Mouse (Mus musculus): Measurements from ENCODE around the gene Tubb5.

Tubb5 gene

GRCm38 (mm10) chr17:35838122-35838544 lies at the start of gene Tubb5:
TSS of gene Tubb5 (minus strand) at chr17:35838306.
- peak; percentile 96 to 98 for DNase-seq

DNA sequence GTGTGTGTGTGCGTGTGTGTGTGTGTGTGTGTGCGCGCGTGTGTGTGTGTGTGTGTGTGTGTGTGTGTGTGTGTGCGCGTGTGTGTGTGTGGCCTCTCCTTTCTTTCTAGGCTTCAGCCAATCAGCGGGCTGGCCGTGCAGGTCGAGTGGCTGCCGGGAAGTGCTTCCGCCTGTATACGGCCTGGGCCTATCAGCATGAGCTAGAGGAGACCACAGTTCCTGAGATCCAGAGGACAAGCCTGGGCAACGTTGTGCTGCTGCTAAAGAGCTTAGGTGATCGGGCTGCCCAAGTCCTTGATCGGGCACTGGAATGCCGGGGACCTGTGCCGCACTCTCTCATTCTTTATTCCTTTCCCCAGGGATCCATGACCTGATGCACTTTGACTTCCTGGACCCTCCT lies 49.6 kb upstream of the Tubb5 start:
- DNase-seq, result no peak

GRCm38 (mm10) chr17:35883777-35884176 lies 45.7 kb upstream of the Tubb5 start:
- no peak for DNase-seq

- DNase-seq, result no peak
These were observed 44.8 kb upstream of the Tubb5 start for GRCm38 (mm10) chr17:35882924-35883323.

GRCm38 (mm10) chr17:35879245-35880057 lies 41.3 kb upstream of the Tubb5 start, which contains the start of gene Dhx16:
TSS of gene Dhx16 (plus strand) at chr17:35879819.
- peak; percentile 98 for DNase-seq

DNA sequence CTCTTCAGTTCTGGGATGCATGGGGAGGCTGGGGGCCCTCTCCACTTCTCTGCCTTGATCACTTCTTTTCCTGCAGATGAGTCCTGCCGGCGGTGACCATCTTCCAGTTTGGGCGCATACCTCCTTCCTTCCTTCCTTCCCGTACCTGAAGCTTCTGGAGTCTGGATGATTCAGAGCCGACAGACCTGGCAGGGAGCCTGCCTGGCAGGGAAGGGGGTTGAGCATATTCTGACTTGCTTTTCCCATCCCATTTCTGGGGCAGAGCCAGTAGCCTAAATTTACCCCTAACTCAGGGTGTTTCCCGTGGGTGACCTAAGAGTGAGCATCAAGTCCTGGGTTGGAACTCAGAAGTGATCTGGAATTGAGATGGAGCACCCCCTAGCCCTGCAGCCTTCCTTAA lies 36.6 kb upstream of the Tubb5 start:
- peak in 1 of 2 experiments; percentile 35 for DNase-seq

- DNase-seq, result peak; percentile 94
These were observed 35.8 kb upstream of the Tubb5 start for GRCm38 (mm10) chr17:35873774-35874519.

GRCm38 (mm10) chr17:35870884-35871696 lies 33.0 kb upstream of the Tubb5 start:
- peak; percentile 62 to 70 for DNase-seq

GRCm38 (mm10) chr17:35870151-35870883 lies 32.2 kb upstream of the Tubb5 start:
- peak; percentile 62 to 79 for DNase-seq

GRCm38 (mm10) chr17:35869346-35870067 lies 31.4 kb upstream of the Tubb5 start:
- DNase-seq, result peak; percentile 53 to 67

DNA sequence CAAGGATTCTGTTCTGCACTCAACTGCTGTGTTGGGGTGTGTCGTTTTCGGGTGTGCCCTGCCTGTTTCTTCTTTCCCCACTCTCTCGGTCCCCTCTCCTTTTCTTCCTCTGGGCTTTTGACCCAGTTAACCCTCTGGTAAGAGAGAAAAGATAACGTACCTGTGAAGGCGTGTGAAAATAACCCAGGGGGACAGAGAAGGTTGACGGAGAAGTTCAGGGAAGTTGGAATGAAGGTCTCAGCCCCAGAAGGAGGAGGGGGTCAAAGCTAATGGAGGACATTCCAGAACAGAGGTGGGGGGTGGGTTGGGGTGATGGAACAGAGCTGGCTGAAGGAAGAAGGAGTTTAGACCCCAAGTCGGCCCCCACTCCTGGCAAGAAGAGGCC lies 30.8 kb upstream of the Tubb5 start:
- DNase-seq, result no peak

DNA sequence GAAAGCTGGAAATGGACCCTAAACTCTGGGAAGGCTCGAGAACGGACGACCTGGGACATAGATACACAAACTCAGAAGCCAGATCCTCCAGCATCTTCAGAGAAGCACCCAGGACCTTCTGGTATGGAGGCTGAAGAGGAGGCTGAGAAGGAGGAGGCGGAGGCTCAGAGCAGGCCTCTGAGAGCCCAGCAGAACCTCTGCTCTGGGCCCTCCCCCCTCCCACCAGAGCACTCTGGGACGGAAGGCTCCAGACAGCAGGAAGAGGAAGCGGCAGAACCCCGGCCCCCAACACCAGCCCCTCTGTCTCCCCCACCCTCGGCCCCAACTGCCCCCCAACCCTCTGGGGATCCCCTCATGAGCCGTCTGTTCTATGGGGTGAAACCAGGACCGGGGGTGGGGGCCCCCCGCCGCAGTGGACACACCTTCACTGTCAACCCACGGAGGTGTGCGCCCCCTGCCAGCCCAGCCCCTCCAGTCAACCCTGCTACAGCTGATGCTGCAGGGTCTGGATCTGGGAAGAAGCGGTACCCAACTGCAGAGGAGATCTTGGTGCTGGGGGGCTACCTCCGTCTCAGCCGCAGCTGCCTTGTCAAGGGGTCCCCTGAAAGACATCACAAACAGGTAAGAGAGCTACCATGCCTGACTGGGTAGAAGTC lies 30.2 kb upstream of the Tubb5 start:
- peak; percentile 33 to 60 for DNase-seq

GRCm38 (mm10) chr17:35866911-35867890 lies 29.1 kb upstream of the Tubb5 start:
- DNase-seq, result peak; percentile 44 to 64

DNA sequence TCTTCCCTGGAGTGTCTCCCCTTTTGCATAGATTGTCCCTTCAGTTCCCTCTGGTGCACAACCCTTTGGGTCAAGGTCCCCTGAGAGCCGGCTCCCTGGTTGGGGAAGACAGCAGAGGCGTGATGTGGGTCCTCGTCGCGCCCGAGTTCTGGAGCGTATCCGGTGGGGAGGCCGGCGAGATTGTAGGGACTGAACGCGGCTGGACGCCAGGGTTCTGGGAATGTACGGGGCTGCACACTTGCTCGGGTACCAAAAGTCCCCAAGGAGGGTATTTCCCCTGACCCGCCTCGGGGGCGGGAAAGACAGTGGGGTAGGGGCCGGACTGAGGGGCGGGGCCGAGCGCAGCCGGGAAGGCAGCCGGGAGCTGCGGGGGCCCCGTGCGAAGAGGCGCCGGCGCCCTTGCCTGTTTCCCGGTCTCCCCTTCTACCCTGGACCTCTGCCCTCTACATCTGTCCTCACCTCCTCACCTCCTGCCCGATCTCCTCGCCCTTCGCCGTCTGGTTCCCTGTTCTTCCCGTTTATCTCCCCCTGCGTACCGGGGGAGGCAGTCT lies 28.2 kb upstream of the Tubb5 start:
- peak; percentile 77 to 83 for DNase-seq

DNA sequence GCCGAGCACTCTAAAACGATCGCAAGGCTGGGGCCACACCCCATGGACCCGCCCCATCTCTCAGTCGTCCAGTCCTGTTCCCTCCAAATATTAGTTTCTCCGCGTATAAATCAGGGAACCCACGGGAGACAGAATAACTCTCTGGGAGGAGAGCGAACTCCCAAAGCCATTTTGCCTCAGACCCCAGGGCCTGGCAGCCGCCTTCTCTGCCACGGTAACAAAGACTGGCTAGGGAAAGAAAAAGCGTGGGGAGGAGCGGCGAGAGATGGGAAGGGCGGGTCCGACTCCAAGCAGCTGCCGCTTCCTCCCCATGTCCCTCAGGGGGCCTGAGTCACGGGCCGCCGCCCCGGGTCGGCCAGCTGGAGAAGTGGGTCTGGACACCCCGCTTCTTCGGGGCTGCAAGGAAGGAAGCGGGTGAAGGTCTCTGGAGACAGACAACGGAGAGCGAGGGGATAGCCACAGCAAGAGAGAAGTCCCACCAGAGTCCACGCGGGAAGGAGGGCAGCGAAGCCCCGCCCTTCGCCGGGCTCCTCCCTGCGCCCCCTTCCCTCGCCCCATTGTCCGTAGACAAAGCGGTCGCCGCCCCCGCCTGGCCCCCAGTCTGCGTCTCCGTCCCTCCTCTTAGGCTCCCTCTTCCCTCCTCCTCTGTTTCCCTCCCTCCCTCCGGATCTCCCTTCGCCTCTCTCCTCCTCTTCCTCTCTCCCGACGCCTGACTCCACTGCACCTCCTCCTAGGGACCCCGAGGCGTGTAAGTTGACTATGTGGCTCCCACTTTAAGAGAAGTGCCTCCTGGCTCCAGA lies 27.6 kb upstream of the Tubb5 start, which contains the start of gene Ppp1r18:
Gene Ppp1r18, plus strand, starts transcription at position 113 of the 800 bp plus-strand sequence.
- DNase-seq, result peak; percentile 86 to 90

DNA sequence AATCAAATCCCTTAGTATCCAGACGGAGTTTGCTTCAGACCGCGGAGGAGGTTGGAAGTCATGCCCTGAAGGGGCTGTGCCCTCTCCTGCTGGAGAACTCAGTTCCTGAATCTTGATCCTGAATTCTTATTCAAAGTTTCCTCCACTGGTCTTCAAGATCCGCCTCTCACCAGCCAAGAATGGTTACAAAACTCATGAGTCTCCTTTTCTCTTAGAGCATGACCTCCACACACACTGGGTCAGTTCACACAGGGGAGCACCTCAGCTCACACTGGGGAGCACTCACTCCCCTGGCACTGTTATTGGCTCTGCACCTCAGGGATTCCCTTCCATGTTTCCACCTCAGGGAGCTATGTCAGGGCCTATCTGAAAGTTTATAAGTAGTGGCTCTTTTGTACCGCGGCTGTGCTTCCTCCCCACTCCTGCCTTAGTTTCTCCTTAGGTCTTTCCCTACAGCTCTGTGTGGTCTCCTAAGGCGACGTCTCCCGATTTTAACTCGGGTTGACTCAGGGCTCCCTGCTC lies 26.8 kb upstream of the Tubb5 start:
- DNase-seq, result peak in 1 of 2 experiments; percentile 18

DNA sequence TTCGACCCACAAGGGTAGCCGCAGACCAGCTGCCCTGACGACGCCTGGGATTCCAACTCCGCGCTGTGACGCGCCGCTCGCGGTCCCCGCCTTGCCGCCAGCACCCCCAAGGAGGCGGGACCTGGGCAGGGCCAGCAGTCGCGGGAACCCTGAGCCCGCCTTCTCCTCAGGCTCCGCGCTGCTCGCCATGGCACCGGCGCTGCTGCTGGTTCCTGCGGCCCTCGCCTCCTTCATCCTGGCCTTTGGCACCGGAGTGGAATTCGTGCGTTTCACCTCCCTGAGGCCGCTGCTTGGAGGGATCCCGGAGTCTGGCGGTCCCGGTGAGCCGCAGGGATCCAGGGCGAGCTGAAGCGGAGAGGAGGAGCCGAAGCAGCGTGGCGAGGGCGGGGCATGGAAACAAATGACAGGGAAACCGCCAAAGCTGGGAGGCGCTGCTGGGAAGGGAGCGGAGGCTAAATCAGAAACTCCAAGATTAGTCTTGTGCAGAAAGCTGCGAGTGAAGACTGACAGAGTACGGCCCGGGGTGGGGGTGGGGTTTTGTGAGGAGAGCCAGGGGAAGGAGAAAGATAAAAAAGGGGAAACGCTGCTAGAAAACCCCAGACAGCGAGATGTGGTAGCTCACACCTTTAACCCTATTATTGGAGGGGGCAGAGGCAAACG lies 23.2 kb upstream of the Tubb5 start, which contains the start of gene Nrm:
Gene Nrm, plus strand, starts transcription at position 121 of the 660 bp plus-strand sequence.
- peak; percentile 92 to 95 for DNase-seq

Measured in kidney, postnatal 4 days (tissue).